Mouse (Mus musculus): ENCODE results near the gene Prc1. TPM values are rescaled to one million over a fixed set of nuclear protein-coding genes. Genes with fewer than 3 reads are reported as not detected.

Prc1 gene
- 18.5 and 34.2 TPM in 2 replicates for polyA plus RNA-seq (2012; rRNA removed)

DNA sequence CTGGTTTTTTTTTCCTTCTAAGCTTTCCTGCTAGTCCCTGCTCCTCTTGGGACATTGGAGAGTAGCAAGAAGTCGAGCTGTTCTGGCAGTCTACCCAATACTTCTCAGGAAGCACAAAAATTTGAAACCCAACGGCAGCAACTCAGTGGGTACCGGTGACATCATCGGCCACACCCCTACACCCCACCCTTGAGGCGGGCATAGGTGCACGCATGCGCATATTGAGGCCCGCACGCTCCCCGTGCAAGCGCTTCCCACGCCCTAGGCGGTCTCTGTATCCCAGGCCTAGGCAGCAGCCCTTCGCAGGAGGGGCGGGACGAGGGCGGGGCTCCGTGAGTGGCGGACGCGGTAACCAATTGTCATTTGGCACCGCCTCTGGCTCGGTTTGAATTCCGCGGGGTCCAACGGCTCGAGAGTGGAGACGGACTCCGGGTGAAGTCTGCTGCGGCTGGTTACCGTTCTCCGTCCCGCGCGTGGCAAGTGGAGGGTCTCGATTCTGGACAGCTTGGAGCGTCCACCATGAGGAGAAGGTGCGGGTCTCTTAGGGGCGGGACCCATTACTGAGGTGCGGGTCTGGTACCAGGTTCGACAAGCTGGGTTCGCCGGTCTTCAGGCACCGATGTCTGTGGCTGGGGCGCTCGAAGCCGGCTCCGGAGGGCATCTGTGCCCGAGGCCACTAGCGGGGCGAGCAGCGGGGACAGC, at the start of gene Prc1:
TSS of gene Prc1 (plus strand) at position 389 of the 702 bp plus-strand sequence.

DNA sequence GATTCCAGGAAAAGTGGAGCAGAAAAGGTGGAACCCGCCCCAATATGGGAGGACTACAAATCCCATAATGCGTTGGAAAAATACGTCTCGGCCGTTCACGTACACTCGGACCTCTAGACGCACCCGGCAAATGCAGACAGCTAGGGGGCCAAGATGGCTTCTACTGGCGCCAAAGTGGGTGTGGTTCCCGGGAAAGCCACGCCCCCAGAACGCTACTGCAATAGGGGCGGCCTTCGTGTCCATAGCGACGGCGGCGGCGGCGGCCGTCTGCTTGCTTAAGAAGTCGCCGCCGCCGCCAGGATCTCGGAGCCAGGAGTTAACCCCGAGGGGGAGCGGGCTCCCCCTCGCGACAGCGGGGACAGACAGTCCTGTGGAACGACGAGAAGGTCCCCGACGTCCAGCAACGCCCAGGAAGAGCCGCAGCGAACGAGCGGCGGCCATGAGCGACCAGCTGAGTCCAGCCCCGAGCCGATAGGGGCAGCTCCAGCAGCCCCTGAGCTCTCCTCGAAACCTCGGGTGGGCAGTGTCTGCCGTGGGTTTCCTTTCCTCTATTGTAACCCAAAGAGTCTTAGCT, 48.0 kb upstream of the Prc1 start, which contains the start of gene Ttll13:
TSS of gene Ttll13 (plus strand) at position 229 of the 574 bp plus-strand sequence.

DNA sequence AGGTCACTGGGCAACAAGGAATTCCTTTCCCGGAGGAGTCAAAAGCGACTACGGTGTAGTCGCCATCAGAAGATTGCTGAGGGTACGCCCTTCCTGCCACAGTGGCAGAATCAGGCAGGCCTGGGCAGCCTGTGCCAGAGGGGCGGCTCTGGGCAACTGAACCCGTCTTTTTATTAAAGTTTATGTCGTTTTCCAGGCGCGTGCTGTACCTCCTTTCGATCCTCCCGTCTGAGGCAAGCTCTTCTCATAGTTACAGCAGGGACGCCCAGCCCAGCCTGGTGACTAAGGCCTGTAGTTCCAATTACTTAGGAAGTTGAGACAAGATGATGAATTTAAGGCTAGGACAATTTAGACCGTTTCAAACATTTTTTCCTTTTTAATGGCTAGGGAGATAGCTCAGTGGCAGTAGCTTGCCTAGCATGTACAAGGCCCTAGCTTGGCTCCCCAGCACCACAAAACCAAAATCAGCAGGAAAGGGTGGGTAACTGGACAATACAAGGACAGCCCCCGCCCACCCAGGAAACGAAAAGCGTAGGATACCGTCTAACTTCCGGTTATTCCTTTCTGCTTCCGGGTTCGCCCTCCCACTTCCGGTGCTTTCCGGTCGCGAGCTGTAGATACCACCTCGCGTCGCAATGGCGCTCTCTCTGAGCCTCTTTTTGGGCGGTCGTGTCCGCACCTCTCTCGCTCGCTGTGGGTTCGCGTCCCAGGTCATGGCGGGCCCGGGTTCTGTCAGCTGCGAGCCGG, 33.5 kb upstream of the Prc1 start, which contains the start of gene Ngrn:
TSS of gene Ngrn (plus strand) at position 591 of the 747 bp plus-strand sequence.

DNA sequence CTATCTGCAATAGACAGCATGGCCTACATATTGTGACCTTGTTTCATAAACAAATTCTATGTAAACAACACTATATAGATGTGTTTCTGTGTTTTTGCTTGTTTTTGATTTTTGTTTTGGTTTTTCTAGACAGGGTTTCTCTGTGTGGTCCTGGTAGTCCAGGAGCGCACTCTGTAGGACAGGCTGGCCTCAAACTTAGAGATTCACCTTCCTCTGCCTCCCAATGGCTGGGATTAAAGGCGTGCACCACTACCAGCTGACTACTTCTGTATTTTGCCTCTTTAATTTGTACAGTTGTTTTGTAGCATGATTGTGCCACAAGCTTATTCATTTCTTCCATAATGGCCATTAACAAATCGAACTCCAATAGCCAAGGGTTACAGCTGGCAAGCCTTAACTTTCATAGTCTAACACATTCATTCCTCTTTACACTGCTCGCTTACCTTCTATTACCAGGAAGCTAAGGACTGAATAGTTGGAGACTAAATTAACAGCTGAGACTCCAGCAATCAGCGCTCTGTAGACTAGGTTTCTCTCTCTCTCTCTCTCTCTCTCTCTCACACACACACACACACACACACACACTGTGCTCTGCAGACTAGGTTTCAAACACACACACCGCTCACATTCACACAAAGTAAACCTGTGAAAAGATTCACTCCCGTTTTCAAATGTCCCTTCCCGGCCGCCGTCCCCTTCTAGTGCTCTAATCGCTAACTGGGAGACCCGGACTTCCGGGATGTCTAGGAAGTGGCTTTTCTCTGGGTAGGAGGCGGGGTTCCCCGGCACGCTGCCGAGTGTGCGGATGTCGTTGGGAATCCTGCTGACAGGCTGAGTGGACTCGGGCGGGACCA, 25.1 kb upstream of the Prc1 start, which contains the start of gene Vps33b:
TSS of gene Vps33b (plus strand) at position 753 of the 854 bp plus-strand sequence.

DNA sequence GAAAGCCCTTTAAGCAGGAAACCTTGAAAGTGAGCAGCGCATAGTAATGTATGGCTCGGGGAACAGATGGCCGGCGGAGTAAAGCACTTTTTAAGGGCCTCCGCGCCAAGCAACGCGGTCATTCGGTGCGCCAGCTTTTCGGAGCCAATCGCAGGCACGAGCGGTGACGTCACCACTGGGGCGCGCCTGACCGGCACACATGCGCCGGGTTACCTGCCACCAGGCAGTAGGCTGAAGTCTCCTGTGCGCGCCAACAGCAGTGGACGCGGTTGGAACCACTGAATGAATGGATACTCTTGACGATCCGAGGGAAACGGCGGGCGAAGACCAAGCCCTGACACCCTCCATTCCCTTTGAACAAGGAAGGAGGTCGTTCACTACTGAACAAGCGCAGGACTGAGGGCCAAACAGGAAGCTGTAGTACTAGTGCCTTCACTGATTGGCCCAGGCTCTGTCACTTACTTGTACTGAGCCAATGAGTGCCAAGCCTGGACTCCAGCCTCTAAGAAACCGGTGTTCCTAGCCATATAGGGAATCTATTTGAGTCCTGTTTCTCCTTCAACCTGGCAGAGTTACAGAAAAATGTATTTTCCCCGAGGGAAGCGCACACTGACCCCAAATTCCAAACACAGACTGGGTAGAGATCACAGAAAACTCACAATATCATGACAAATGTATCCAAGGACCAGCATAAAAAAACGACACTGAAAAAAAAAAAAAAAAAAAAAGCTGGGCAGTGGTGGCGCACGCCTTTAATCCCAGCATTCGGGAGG, 30.0 kb downstream of the Prc1 start, which contains the start of gene Rccd1:
TSS of gene Rccd1 (minus strand) at position 412 of the 773 bp plus-strand sequence.

DNA sequence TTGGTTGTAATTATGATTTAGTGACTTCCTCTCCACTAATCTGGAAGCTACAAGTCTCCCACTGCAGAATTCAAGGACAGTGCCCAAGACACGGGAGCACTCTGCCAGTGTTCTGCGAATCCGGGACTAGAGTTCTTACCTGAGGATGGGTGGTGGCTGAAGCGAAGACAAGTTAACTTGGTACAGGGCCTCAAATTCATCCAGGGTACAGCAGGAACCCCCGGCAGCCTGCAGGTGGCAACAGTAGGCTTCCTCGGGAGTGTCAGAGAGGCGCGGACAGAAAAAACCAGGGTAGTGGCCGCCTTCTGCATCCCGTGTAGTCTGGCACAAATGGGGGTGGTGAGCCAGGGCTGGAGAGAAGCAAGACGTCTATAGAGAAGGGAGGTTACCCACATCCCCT, 46.5 kb downstream of the Prc1 start, which contains the start of gene Unc45a:
TSS of gene Unc45a (minus strand) at position 213 of the 400 bp plus-strand sequence.

DNA sequence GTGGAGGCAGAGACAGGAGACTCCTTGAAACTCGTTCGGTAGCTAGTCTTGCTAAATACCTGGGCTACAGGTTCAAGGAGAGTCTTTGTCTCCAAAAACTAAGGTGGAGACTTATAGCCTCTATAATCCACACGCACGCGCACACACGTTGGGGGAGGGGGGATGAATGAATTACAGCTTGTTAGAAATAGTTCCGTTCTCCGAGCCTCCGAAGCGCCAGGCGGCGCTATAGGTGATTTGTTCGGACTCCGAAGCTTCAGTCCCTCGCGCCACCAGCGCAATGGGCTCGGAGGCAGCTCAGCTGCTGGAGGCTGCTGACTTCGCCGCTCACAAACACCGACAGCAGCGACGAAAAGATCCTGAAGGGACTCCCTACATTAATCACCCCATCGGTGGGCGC, 48.6 kb downstream of the Prc1 start, which contains the start of gene Hddc3:
TSS of gene Hddc3 (plus strand) at position 247 of the 400 bp plus-strand sequence.

Other genes starting within 250 kb of the Prc1 start
- gene Idh2, start 179.1 kb upstream of the Prc1 start, polyA plus RNA-seq (2012; rRNA removed): 201 and 250 TPM in 2 replicates
- gene Sema4b, start 107.6 kb upstream of the Prc1 start, polyA plus RNA-seq (2012; rRNA removed): 60.8 and 62.2 TPM in 2 replicates
- gene Cib1, start 61.6 kb upstream of the Prc1 start, polyA plus RNA-seq (2012; rRNA removed): 93.4 and 103 TPM in 2 replicates
- 2.4 and 2.7 TPM in 2 replicates for gene Gdpgp1, start 61.6 kb upstream of the Prc1 start, polyA plus RNA-seq (2012; rRNA removed)
- 1.2 and 1.3 TPM in 2 replicates for gene Ttll13, start 48.1 kb upstream of the Prc1 start, polyA plus RNA-seq (2012; rRNA removed)
- gene Ngrn, start 33.2 kb upstream of the Prc1 start, polyA plus RNA-seq (2012; rRNA removed): 25.8 and 29.8 TPM in 2 replicates
- 8.8 and 13.5 TPM in 2 replicates for gene Vps33b, start 24.8 kb upstream of the Prc1 start, polyA plus RNA-seq (2012; rRNA removed)
- 15.9 and 19.6 TPM in 2 replicates for gene Rccd1, start 30.0 kb downstream of the Prc1 start, polyA plus RNA-seq (2012; rRNA removed)
- 126 and 132 TPM in 2 replicates for gene Unc45a, start 46.6 kb downstream of the Prc1 start, polyA plus RNA-seq (2012; rRNA removed)
- 34.4 and 38.4 TPM in 2 replicates for gene Hddc3, start 48.7 kb downstream of the Prc1 start, polyA plus RNA-seq (2012; rRNA removed)
- gene Man2a2, start 76.9 kb downstream of the Prc1 start, polyA plus RNA-seq (2012; rRNA removed): 155 and 175 TPM in 2 replicates
- gene Fes, start 93.5 kb downstream of the Prc1 start, polyA plus RNA-seq (2012; rRNA removed): 20.7 and 30.8 TPM in 2 replicates
- gene Furin, start 111.0 kb downstream of the Prc1 start, polyA plus RNA-seq (2012; rRNA removed): 154 and 156 TPM in 2 replicates
- 0.57 and 1.7 TPM in 2 replicates for gene Blm, start 240.7 kb downstream of the Prc1 start, polyA plus RNA-seq (2012; rRNA removed)

All from ovary, adult 2 months (tissue).